ENCODE assay signal across 11 mouse cellular contexts in genomic region chr5:146567054-146567453, GRCm38 (mm10). TPM values are rescaled to one million over a fixed set of nuclear protein-coding genes. Genes with fewer than 3 reads are reported as not detected.
DNase-seq lines count a peak whose midpoint lies in the region; ATAC-seq lines count a peak whose summit lies in the region.
"Had no signal": no experiment of that assay in that cellular context is flagged by ENCODE, and none has a peak within 500 bp of the region (broad histone marks: within the 10 kb centered on the region; RNA-seq: fewer than 3 reads in every experiment).

No protein-coding gene starts in this region.

- H3K9ac ChIP-seq in hindbrain, embryonic 12.5 days: no peak overlapping the region
- H3K9ac ChIP-seq: limb, embryonic 12.5 days had no signal

- DNase-seq in hindbrain, embryonic 10.5 days (ENCODE audit: low spot score): peak; percentile 43
- DNase-seq in 3134 (ENCODE audit: extremely low read depth, insufficient read length, low spot score) (peak; percentile 24), NIH3T3 (ENCODE audit: low read depth) (peak; percentile 69)
- DNase-seq in layer of hippocampus, adult 18-20 months (ENCODE audit: low spot score in 2 of 2): no peak
- DNase-seq in frontal cortex, postnatal 25 days (ENCODE audit: low spot score in 2 of 2): no peak
- no peak for DNase-seq in adrenal gland, adult 2 months
- DNase-seq: right cerebral cortex, postnatal 25 days had no signal

- H3K27ac ChIP-seq in hindbrain, embryonic 10.5 days: no peak overlapping the region
- H3K27ac ChIP-seq in hindbrain, embryonic 12.5 days: no peak overlapping the region
- H3K27ac ChIP-seq: limb, embryonic 12.5 days had no signal

- no peaks in the 10 kb centered on the region for H3K36me3 ChIP-seq in hindbrain, embryonic 10.5 days
- H3K36me3 ChIP-seq in hindbrain, embryonic 12.5 days: no peaks in the 10 kb centered on the region
- H3K36me3 ChIP-seq: limb, embryonic 12.5 days had no signal

- no peak for ATAC-seq in hindbrain, embryonic 12.5 days (ENCODE audit: low FRiP score)
- ATAC-seq in megakaryocyte, adult 5-6 weeks (ENCODE audit: poor library complexity, severe bottlenecking): peak; percentile 57

- no peaks in the 10 kb centered on the region for H3K9me3 ChIP-seq in hindbrain, embryonic 10.5 days
- no peaks in the 10 kb centered on the region for H3K9me3 ChIP-seq in hindbrain, embryonic 12.5 days (replicated peaks)
- H3K9me3 ChIP-seq: limb, embryonic 12.5 days had no signal

- 54% methylated on average over 4 of the region's 4 CpGs for WGBS in hindbrain, embryonic 10.5 days
- WGBS in hindbrain, embryonic 12.5 days: 62% methylated on average over 4 of the region's 4 CpGs

- H3K4me1 ChIP-seq in hindbrain, embryonic 10.5 days (replicated peaks): no peaks in the 10 kb centered on the region
- no peaks in the 10 kb centered on the region for H3K4me1 ChIP-seq in hindbrain, embryonic 12.5 days
- H3K4me1 ChIP-seq: limb, embryonic 12.5 days had no signal

- H3K4me2 ChIP-seq in hindbrain, embryonic 12.5 days (replicated peaks): no peak overlapping the region
- H3K4me2 ChIP-seq: limb, embryonic 12.5 days had no signal

- H3K27me3 ChIP-seq in hindbrain, embryonic 10.5 days (ENCODE audit: insufficient read depth, poor library complexity, severe bottlenecking): no peaks in the 10 kb centered on the region
- no peaks in the 10 kb centered on the region for H3K27me3 ChIP-seq in hindbrain, embryonic 12.5 days
- H3K27me3 ChIP-seq: limb, embryonic 12.5 days had no signal

- H3K4me3 ChIP-seq in hindbrain, embryonic 10.5 days: no peak overlapping the region
- no peak overlapping the region for H3K4me3 ChIP-seq in hindbrain, embryonic 12.5 days
- H3K4me3 ChIP-seq: limb, embryonic 12.5 days had no signal

RNA-seq across cellular contexts. Expression of gene Gm3415, which starts 11.1 kb away (rescaled TPM):
- not detected in 2 replicates for polyA plus RNA-seq in hindbrain, embryonic 10.5 days (2016; fragmentation: Nextera tagmentation; extraction: Ambion mirVana)
- not detected in 2 replicates for polyA plus RNA-seq in hindbrain, embryonic 12.5 days (2016; fragmentation: Nextera tagmentation; extraction: Ambion mirVana)
- not detected in 2 replicates for total RNA-seq in megakaryocyte, adult 5-6 weeks (2015)
- not detected in 2 replicates for total RNA-seq in megakaryocyte, adult 5-6 weeks (2017)
- total RNA-seq in layer of hippocampus, adult 18-20 months (2021): not detected
- total RNA-seq in adrenal gland, adult 2 months (2021): not detected
- not detected in 2 replicates for polyA plus RNA-seq in adrenal gland, adult 2 months (2012; rRNA removed)
- total RNA-seq: gastrocnemius, adult 8-10 months had no signal
- polyA plus RNA-seq: limb, embryonic 12.5 days had no signal

RNA-seq across cellular contexts. Expression of gene Gpr12, which starts 18.0 kb away (rescaled TPM):
- 0.11 TPM in 1 of 2 replicates, not detected in the other for polyA plus RNA-seq in hindbrain, embryonic 10.5 days (2016; fragmentation: Nextera tagmentation; extraction: Ambion mirVana)
- polyA plus RNA-seq in hindbrain, embryonic 12.5 days (2016; fragmentation: Nextera tagmentation; extraction: Ambion mirVana): 0.77 and 1.1 TPM in 2 replicates
- total RNA-seq in megakaryocyte, adult 5-6 weeks (2015): not detected in 2 replicates
- not detected in 2 replicates for total RNA-seq in megakaryocyte, adult 5-6 weeks (2017)
- 10 to 100 TPM; 33.5 to 37.5 TPM for total RNA-seq in layer of hippocampus, adult 18-20 months (2021)
- total RNA-seq in adrenal gland, adult 2 months (2021): not detected
- polyA plus RNA-seq in adrenal gland, adult 2 months (2012; rRNA removed): not detected in 2 replicates
- total RNA-seq: gastrocnemius, adult 8-10 months had no signal

RNA-seq across cellular contexts. Expression of gene Gm3409, which starts 29.6 kb away (rescaled TPM):
- not detected in 2 replicates for polyA plus RNA-seq in hindbrain, embryonic 10.5 days (2016; fragmentation: Nextera tagmentation; extraction: Ambion mirVana)
- not detected in 2 replicates for polyA plus RNA-seq in hindbrain, embryonic 12.5 days (2016; fragmentation: Nextera tagmentation; extraction: Ambion mirVana)
- not detected in 2 replicates for total RNA-seq in megakaryocyte, adult 5-6 weeks (2015)
- total RNA-seq in megakaryocyte, adult 5-6 weeks (2017): not detected in 2 replicates
- total RNA-seq in layer of hippocampus, adult 18-20 months (2021): not detected
- total RNA-seq in adrenal gland, adult 2 months (2021): not detected
- polyA plus RNA-seq in adrenal gland, adult 2 months (2012; rRNA removed): not detected in 2 replicates
- total RNA-seq: gastrocnemius, adult 8-10 months had no signal
- polyA plus RNA-seq: limb, embryonic 12.5 days had no signal

RNA-seq across cellular contexts. Expression of gene Gm3404, which starts 41.5 kb away (rescaled TPM):
- not detected in 2 replicates for polyA plus RNA-seq in hindbrain, embryonic 10.5 days (2016; fragmentation: Nextera tagmentation; extraction: Ambion mirVana)
- polyA plus RNA-seq in hindbrain, embryonic 12.5 days (2016; fragmentation: Nextera tagmentation; extraction: Ambion mirVana): not detected in 2 replicates
- not detected in 2 replicates for total RNA-seq in megakaryocyte, adult 5-6 weeks (2015)
- not detected in 2 replicates for total RNA-seq in megakaryocyte, adult 5-6 weeks (2017)
- not detected for total RNA-seq in layer of hippocampus, adult 18-20 months (2021)
- not detected for total RNA-seq in adrenal gland, adult 2 months (2021)
- polyA plus RNA-seq in adrenal gland, adult 2 months (2012; rRNA removed): not detected in 2 replicates
- total RNA-seq: gastrocnemius, adult 8-10 months had no signal
- polyA plus RNA-seq: limb, embryonic 12.5 days had no signal

RNA-seq across cellular contexts. Expression of gene Gm3402, which starts 53.1 kb away (rescaled TPM):
- not detected in 2 replicates for polyA plus RNA-seq in hindbrain, embryonic 10.5 days (2016; fragmentation: Nextera tagmentation; extraction: Ambion mirVana)
- not detected in 2 replicates for polyA plus RNA-seq in hindbrain, embryonic 12.5 days (2016; fragmentation: Nextera tagmentation; extraction: Ambion mirVana)
- total RNA-seq in megakaryocyte, adult 5-6 weeks (2015): not detected in 2 replicates
- not detected in 2 replicates for total RNA-seq in megakaryocyte, adult 5-6 weeks (2017)
- total RNA-seq in layer of hippocampus, adult 18-20 months (2021): not detected
- total RNA-seq in adrenal gland, adult 2 months (2021): not detected
- polyA plus RNA-seq in adrenal gland, adult 2 months (2012; rRNA removed): not detected in 2 replicates
- total RNA-seq: gastrocnemius, adult 8-10 months had no signal
- polyA plus RNA-seq: limb, embryonic 12.5 days had no signal

Comparison
In these comparisons a context has a peak if more than half of its experiments do, and no peak if none do; other contexts are left out.
1. DNase-seq: peak in hindbrain, embryonic 10.5 days (single experiment), 3134 (single experiment) and NIH3T3 (single experiment); none in layer of hippocampus, adult 18-20 months (0 of 2), frontal cortex, postnatal 25 days (0 of 2) and adrenal gland, adult 2 months (single experiment).
2. RNA of gene Gpr12, which starts 18.0 kb away (total RNA-seq): 33.5 to 37.5 TPM in layer of hippocampus, adult 18-20 months; not detected in megakaryocyte, adult 5-6 weeks and not detected in adrenal gland, adult 2 months; every median in the first group is over 10 times any median in the second.